Mouse (Mus musculus) spleen, adult 2 months (tissue): ENCODE results near the gene Bag6. TPM values are rescaled to one million over a fixed set of nuclear protein-coding genes. Genes with fewer than 3 reads are reported as not detected.

Experiments
- DNase-seq, 2 experiments: peaks; one replicate each; pipeline versions ENCODE4 v3.0.0 to v3.0.0-alpha.2; 2012 to 2021; ENCODE audit warnings: low spot score in 2 of 2, low read depth in 1 of 2
- H3K27ac ChIP-seq: fragments of 200-500 bp; 2 replicates; pipeline ENCODE4 v1.5.1; 2012; ENCODE audit warnings: low read length, inconsistent platforms; ENCODE audit not compliant: insufficient read depth
- H3K27me3 ChIP-seq: fragments of 200-500 bp; 2 replicates; pipeline ENCODE4 v1.6.1; 2012; ENCODE audit warnings: mild to moderate bottlenecking, moderate library complexity, low read length, inconsistent platforms; ENCODE audit not compliant: control insufficient read depth, insufficient read depth
- H3K36me3 ChIP-seq: fragments of 200-500 bp; 2 replicates; pipeline ENCODE4 v1.6.1; 2012; ENCODE audit warnings: mild to moderate bottlenecking, low read length, inconsistent platforms; ENCODE audit not compliant: control insufficient read depth, insufficient read depth
- H3K4me1 ChIP-seq: fragments of 200-500 bp; 2 replicates; pipeline ENCODE4 v1.6.1; 2011; ENCODE audit warnings: inconsistent platforms; ENCODE audit not compliant: control insufficient read depth, insufficient read depth, insufficient read length
- H3K4me3 ChIP-seq: fragments of 200-500 bp; 2 replicates; pipeline ENCODE4 v1.5.1; 2011; ENCODE audit warnings: mild to moderate bottlenecking, inconsistent platforms; ENCODE audit not compliant: insufficient read depth, insufficient read length; ENCODE audit errors: extremely low read depth
- CTCF ChIP-seq: fragments of 200-500 bp; IDR thresholded peaks from 2 replicates; pipeline ENCODE4 v1.5.1; 2011; ENCODE audit warnings: mild to moderate bottlenecking, inconsistent platforms; ENCODE audit not compliant: insufficient read depth, insufficient read length, insufficient replicate concordance; ENCODE audit errors: extremely low read depth
- POLR2A ChIP-seq: fragments of 200-500 bp; IDR thresholded peaks from 2 replicates; pipeline ENCODE4 v1.6.1; 2011; ENCODE audit warnings: low read depth, low read length, inconsistent platforms
- WGBS: fragments of 180-500 bp; shearing (Covaris S2); methylation state at CpG from one replicate; pipeline ENCODE4 v1.1.7; 2018; 5-methylcytosine and 5-hydroxymethylcytosine counted together
- polyA plus RNA-seq: library from polyadenylated mRNA; depleted of rRNA; stranded (reverse); fragments of >200 nt; gene quantifications from 2 replicates; pipeline ENCODE4 v1.2.3, GENCODE M21; 2012

Bag6 gene
- polyA plus RNA-seq, 1 experiment: 166 TPM

- Histone ChIP-seq H3K36me3 (peaks cover 24% of the 10 kb centered on the region), H3K4me3 (no peak overlapping the region), H3K27me3 (no peaks in the 10 kb centered on the region), H3K4me1 (peaks cover 5% of the 10 kb centered on the region; the same call in 1 of the 2 replicates), H3K27ac (no peak overlapping the region)
- no peak for TF ChIP-seq CTCF
- no peak for TF ChIP-seq POLR2A
- WGBS: 90% methylated on average over 14 of the region's 14 CpGs
- DNase-seq: no peak
Observed at GRCm38 (mm10) chr17:35092403-35093198, 42.4 kb upstream of the Bag6 start.

GRCm38 (mm10) chr17:35094475-35095365 is 40.3 kb upstream of the Bag6 start:
- WGBS: 87% methylated on average over 15 of the region's 15 CpGs
- H3K4me1 ChIP-seq: peaks cover 5% of the 10 kb centered on the region; the same call in 1 of the 2 replicates
- peaks cover 37% of the 10 kb centered on the region for H3K36me3 ChIP-seq
- TF ChIP-seq POLR2A (no peak), CTCF (no peak)
- H3K27me3 ChIP-seq: no peaks in the 10 kb centered on the region
- H3K27ac ChIP-seq: no peak overlapping the region
- H3K4me3 ChIP-seq: no peak overlapping the region
- DNase-seq: no peak

DNA sequence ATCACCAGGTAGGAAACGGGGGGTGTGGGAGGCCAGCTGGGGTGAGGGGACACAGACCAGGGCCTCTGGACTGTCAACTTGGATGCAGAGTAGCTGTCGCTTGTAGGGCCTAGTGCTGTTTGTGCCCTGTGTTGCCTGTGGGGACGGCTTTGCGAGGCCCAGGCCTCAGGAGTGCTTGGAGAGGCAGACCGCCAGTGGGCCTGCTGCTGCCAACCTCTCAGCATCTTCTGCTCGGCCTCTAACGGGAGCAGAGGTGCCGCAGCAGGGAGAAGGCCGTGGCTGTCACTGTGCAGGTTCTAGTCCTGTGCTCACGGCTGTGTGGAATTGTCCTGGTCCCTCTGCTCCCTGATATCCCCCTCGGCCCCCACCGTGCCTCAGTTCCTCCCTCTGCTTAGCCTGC is 38.4 kb upstream of the Bag6 start:
- no peak overlapping the region for H3K4me3 ChIP-seq
- no peak overlapping the region for H3K27ac ChIP-seq
- H3K4me1 ChIP-seq: no peaks in the 10 kb centered on the region
- H3K36me3 ChIP-seq: peaks cover 50% of the 10 kb centered on the region
- no peak for TF ChIP-seq CTCF
- TF ChIP-seq POLR2A: no peak
- WGBS: 95% methylated on average over 12 of the region's 12 CpGs
- no peaks in the 10 kb centered on the region for H3K27me3 ChIP-seq
- no peak for DNase-seq

DNA sequence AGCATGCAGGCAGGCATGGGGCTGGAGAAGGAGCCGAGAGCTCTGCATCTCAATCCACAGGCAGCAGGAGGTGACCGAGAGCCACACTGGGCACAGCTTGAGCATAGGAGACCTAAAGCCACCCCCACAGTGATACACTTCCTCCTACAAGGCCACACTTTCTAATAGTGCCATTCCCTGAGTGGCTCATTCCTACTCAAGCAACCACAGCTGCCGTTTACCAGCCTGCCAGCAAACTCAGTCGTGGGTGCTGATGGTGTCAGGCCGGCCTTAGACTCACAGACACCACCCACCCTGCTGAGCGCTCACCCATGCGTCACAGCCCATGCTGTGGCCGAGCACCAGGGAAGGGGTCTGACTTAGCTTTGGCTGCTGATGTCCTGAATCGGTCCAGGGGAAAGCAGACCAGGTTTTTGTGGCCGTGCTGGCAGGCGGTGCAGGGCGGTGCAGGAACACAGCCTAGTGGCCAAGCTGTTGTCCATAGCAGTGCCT is 37.8 kb upstream of the Bag6 start:
- 92% methylated on average over 12 of the region's 12 CpGs for WGBS
- TF ChIP-seq POLR2A (no peak), CTCF (no peak)
- H3K36me3 ChIP-seq: peaks cover 51% of the 10 kb centered on the region
- no peak overlapping the region for H3K27ac ChIP-seq
- no peak overlapping the region for H3K4me3 ChIP-seq
- H3K27me3 ChIP-seq: no peaks in the 10 kb centered on the region
- DNase-seq: no peak
- no peaks in the 10 kb centered on the region for H3K4me1 ChIP-seq

- no peak for DNase-seq
- H3K27ac ChIP-seq: no peak overlapping the region
- no peaks in the 10 kb centered on the region for H3K4me1 ChIP-seq
- H3K27me3 ChIP-seq: no peaks in the 10 kb centered on the region
- H3K4me3 ChIP-seq: no peak overlapping the region
- WGBS: 88% methylated on average over 10 of the region's 10 CpGs
- no peak for TF ChIP-seq POLR2A
- TF ChIP-seq CTCF: no peak
- H3K36me3 ChIP-seq: peaks cover 47% of the 10 kb centered on the region
Observed at GRCm38 (mm10) chr17:35100196-35100765, 34.7 kb upstream of the Bag6 start.

DNA sequence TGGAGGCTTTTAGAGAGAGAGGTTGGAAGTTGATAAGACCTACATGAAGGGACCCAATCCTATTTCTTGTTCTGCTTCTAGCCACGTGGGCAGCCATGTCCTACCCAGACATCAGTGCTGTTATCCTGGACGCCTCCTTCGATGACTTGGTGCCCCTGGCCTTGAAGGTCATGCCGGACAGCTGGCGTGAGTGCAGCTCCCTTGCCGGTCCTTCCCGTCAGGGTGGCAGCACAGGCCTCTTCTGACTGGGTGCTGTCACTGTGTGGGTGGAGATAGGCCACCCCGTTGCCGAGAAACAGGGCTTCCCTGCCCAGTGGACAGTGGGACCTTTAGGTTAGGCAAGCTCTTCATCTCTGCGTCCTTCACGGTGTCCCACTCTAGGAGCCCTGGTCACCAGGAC is 33.8 kb upstream of the Bag6 start:
- Histone ChIP-seq H3K27ac (no peak overlapping the region), H3K36me3 (peaks cover 46% of the 10 kb centered on the region), H3K27me3 (no peaks in the 10 kb centered on the region), H3K4me1 (no peaks in the 10 kb centered on the region), H3K4me3 (no peak overlapping the region)
- no peak for TF ChIP-seq CTCF
- no peak for TF ChIP-seq POLR2A
- WGBS: 94% methylated on average over 11 of the region's 11 CpGs
- no peak for DNase-seq
